Mouse (Mus musculus): ENCODE data around the gene Ptprd. TPM values are rescaled to one million over a fixed set of nuclear protein-coding genes. Genes with fewer than 3 reads are reported as not detected.
A peak's percentile ranks its signal among the peaks of the same experiment; 100 is the strongest.

Gene Ptprd
- polyA plus RNA-seq, 1 experiment from 2014 or later: 14.5 TPM

GRCm38 (mm10) chr4:76656734-76657133, 1555.0 kb downstream of the Ptprd start:
- Histone ChIP-seq H3K4me1 (replicated peaks; ENCODE audit: insufficient read depth, low read length) (no peaks in the 10 kb centered on the region), H3K4me3 (replicated peaks; ENCODE audit: low read depth, low read length) (no peak overlapping the region), H3K9me3 (replicated peaks; ENCODE audit: low read length) (no peaks in the 10 kb centered on the region), H3K4me2 (ENCODE audit: low read length) (no peak overlapping the region), H3K27me3 (ENCODE audit: insufficient read depth, low read length) (no peaks in the 10 kb centered on the region), H3K9ac (ENCODE audit: low read depth, low read length) (no peak overlapping the region), H3K36me3 (ENCODE audit: insufficient read depth, low read length) (no peaks in the 10 kb centered on the region), H3K27ac (no peak overlapping the region)
- no peak for TF ChIP-seq CTCF (IDR thresholded peaks at IDR 0.05; ENCODE audit: low read depth)
- DNase-seq (ENCODE audit: low spot score) (peak; percentile 12), ATAC-seq (replicated peaks; ENCODE audit: low FRiP score, low read depth) (no peak)
- 50% methylated on average over 3 of the region's 3 CpGs for WGBS

- no peaks in the 10 kb centered on the region for H3K27me3 ChIP-seq (ENCODE audit: insufficient read depth, low read length)
- no peaks in the 10 kb centered on the region for H3K9me3 ChIP-seq (replicated peaks; ENCODE audit: low read length)
- DNase-seq (ENCODE audit: low spot score): peak; percentile 16
- no peak for ATAC-seq (replicated peaks; ENCODE audit: low FRiP score, low read depth)
- H3K4me2 ChIP-seq (ENCODE audit: low read length): no peak overlapping the region
- TF ChIP-seq CTCF (IDR thresholded peaks at IDR 0.05; ENCODE audit: low read depth): no peak
- WGBS: 65% methylated on average over 2 of the region's 2 CpGs
- no peaks in the 10 kb centered on the region for H3K4me1 ChIP-seq (replicated peaks; ENCODE audit: insufficient read depth, low read length)
- H3K36me3 ChIP-seq (ENCODE audit: insufficient read depth, low read length): no peaks in the 10 kb centered on the region
- no peak overlapping the region for H3K4me3 ChIP-seq (replicated peaks; ENCODE audit: low read depth, low read length)
- H3K9ac ChIP-seq (ENCODE audit: low read depth, low read length): no peak overlapping the region
- H3K27ac ChIP-seq: no peak overlapping the region
Measured at GRCm38 (mm10) chr4:76652971-76653370, 1558.8 kb downstream of the Ptprd start.

- DNase-seq (ENCODE audit: low spot score) (no peak), ATAC-seq (replicated peaks; ENCODE audit: low FRiP score, low read depth) (no peak)
- H3K9ac ChIP-seq (ENCODE audit: low read depth, low read length): no peak overlapping the region
- H3K36me3 ChIP-seq (ENCODE audit: insufficient read depth, low read length): no peaks in the 10 kb centered on the region
- H3K4me1 ChIP-seq (replicated peaks; ENCODE audit: insufficient read depth, low read length): no peaks in the 10 kb centered on the region
- no peak overlapping the region for H3K4me3 ChIP-seq (replicated peaks; ENCODE audit: low read depth, low read length)
- 78% methylated on average over 7 of the region's 7 CpGs for WGBS
- H3K9me3 ChIP-seq (replicated peaks; ENCODE audit: low read length): no peaks in the 10 kb centered on the region
- no peak for TF ChIP-seq CTCF (IDR thresholded peaks at IDR 0.05; ENCODE audit: low read depth)
- H3K27ac ChIP-seq: no peak overlapping the region
- no peak overlapping the region for H3K4me2 ChIP-seq (ENCODE audit: low read length)
- no peaks in the 10 kb centered on the region for H3K27me3 ChIP-seq (ENCODE audit: insufficient read depth, low read length)
Measured at GRCm38 (mm10) chr4:76621740-76622139, 1590.0 kb downstream of the Ptprd start.

- Histone ChIP-seq H3K4me3 (replicated peaks; ENCODE audit: low read depth, low read length) (no peak overlapping the region), H3K27ac (no peak overlapping the region), H3K9me3 (replicated peaks; ENCODE audit: low read length) (no peaks in the 10 kb centered on the region), H3K9ac (ENCODE audit: low read depth, low read length) (no peak overlapping the region), H3K27me3 (ENCODE audit: insufficient read depth, low read length) (no peaks in the 10 kb centered on the region), H3K4me1 (replicated peaks; ENCODE audit: insufficient read depth, low read length) (no peaks in the 10 kb centered on the region), H3K4me2 (ENCODE audit: low read length) (no peak overlapping the region), H3K36me3 (ENCODE audit: insufficient read depth, low read length) (no peaks in the 10 kb centered on the region)
- 89% methylated on average over 6 of the region's 6 CpGs for WGBS
- no peak for TF ChIP-seq CTCF (IDR thresholded peaks at IDR 0.05; ENCODE audit: low read depth)
- ATAC-seq (replicated peaks; ENCODE audit: low FRiP score, low read depth) (no peak), DNase-seq (ENCODE audit: low spot score) (no peak)
Measured at GRCm38 (mm10) chr4:76616614-76617013, 1595.1 kb downstream of the Ptprd start.

- Histone ChIP-seq H3K36me3 (ENCODE audit: insufficient read depth, low read length) (no peaks in the 10 kb centered on the region), H3K9me3 (replicated peaks; ENCODE audit: low read length) (no peaks in the 10 kb centered on the region), H3K4me3 (replicated peaks; ENCODE audit: low read depth, low read length) (no peak overlapping the region), H3K4me2 (ENCODE audit: low read length) (no peak overlapping the region), H3K27me3 (ENCODE audit: insufficient read depth, low read length) (no peaks in the 10 kb centered on the region), H3K27ac (no peak overlapping the region), H3K4me1 (replicated peaks; ENCODE audit: insufficient read depth, low read length) (no peaks in the 10 kb centered on the region), H3K9ac (ENCODE audit: low read depth, low read length) (no peak overlapping the region)
- DNase-seq (ENCODE audit: low spot score): no peak
- 43% methylated on average over 7 of the region's 7 CpGs for WGBS
- ATAC-seq (replicated peaks; ENCODE audit: low FRiP score, low read depth): no peak
- TF ChIP-seq CTCF (IDR thresholded peaks at IDR 0.05; ENCODE audit: low read depth): no peak
Measured at GRCm38 (mm10) chr4:76608246-76608645, 1603.5 kb downstream of the Ptprd start.

GRCm38 (mm10) chr4:76606808-76607207, 1605.0 kb downstream of the Ptprd start:
- H3K9ac ChIP-seq (ENCODE audit: low read depth, low read length): no peak overlapping the region
- no peaks in the 10 kb centered on the region for H3K9me3 ChIP-seq (replicated peaks; ENCODE audit: low read length)
- DNase-seq (ENCODE audit: low spot score): peak; percentile 48
- no peak for ATAC-seq (replicated peaks; ENCODE audit: low FRiP score, low read depth)
- H3K4me3 ChIP-seq (replicated peaks; ENCODE audit: low read depth, low read length): no peak overlapping the region
- WGBS: 11% methylated on average over 2 of the region's 2 CpGs
- TF ChIP-seq CTCF (IDR thresholded peaks at IDR 0.05; ENCODE audit: low read depth): no peak
- H3K4me2 ChIP-seq (ENCODE audit: low read length): no peak overlapping the region
- no peaks in the 10 kb centered on the region for H3K4me1 ChIP-seq (replicated peaks; ENCODE audit: insufficient read depth, low read length)
- no peak overlapping the region for H3K27ac ChIP-seq
- no peaks in the 10 kb centered on the region for H3K36me3 ChIP-seq (ENCODE audit: insufficient read depth, low read length)
- no peaks in the 10 kb centered on the region for H3K27me3 ChIP-seq (ENCODE audit: insufficient read depth, low read length)

- no peaks in the 10 kb centered on the region for H3K9me3 ChIP-seq (replicated peaks; ENCODE audit: low read length)
- WGBS: 85% methylated on average over 1 of the region's 1 CpGs
- TF ChIP-seq CTCF (IDR thresholded peaks at IDR 0.05; ENCODE audit: low read depth): no peak
- H3K4me3 ChIP-seq (replicated peaks; ENCODE audit: low read depth, low read length): no peak overlapping the region
- H3K9ac ChIP-seq (ENCODE audit: low read depth, low read length): no peak overlapping the region
- no peak for DNase-seq (ENCODE audit: low spot score)
- no peak for ATAC-seq (replicated peaks; ENCODE audit: low FRiP score, low read depth)
- H3K4me1 ChIP-seq (replicated peaks; ENCODE audit: insufficient read depth, low read length): no peaks in the 10 kb centered on the region
- no peak overlapping the region for H3K27ac ChIP-seq
- H3K4me2 ChIP-seq (ENCODE audit: low read length): no peak overlapping the region
- no peaks in the 10 kb centered on the region for H3K27me3 ChIP-seq (ENCODE audit: insufficient read depth, low read length)
- no peaks in the 10 kb centered on the region for H3K36me3 ChIP-seq (ENCODE audit: insufficient read depth, low read length)
Measured at GRCm38 (mm10) chr4:76590722-76591121, 1621.0 kb downstream of the Ptprd start.
